Mouse (Mus musculus): Measurements from ENCODE around the gene Pdik1l.
A peak's percentile ranks its signal among the peaks of the same experiment; 100 is the strongest.

- peak; percentile 99 for TF ChIP-seq MAFK (IDR thresholded peaks at IDR 0.05; ENCODE audit: insufficient read depth, low read depth, low read length)
- no peak for TF ChIP-seq ZNF384 (IDR thresholded peaks at IDR 0.05; ENCODE audit: low read depth, low read length)
- TF ChIP-seq CHD2 (IDR thresholded peaks at IDR 0.05; ENCODE audit: low read depth, low read length): no peak
- TF ChIP-seq HCFC1 (IDR thresholded peaks at IDR 0.05; ENCODE audit: borderline replicate concordance, insufficient read depth, low read length): no peak
- TF ChIP-seq ZC3H11A (IDR thresholded peaks at IDR 0.05; ENCODE audit: borderline replicate concordance, low read depth, low read length): no peak
These were observed 39.3 kb upstream of the Pdik1l start for GRCm38 (mm10) chr4:134326859-134327530.
